Mouse (Mus musculus): ENCODE results near the gene Plekhh2. TPM values are rescaled to one million over a fixed set of nuclear protein-coding genes. Genes with fewer than 3 reads are reported as not detected.

Gene Plekhh2
- polyA plus RNA-seq, 1 experiment from 2014 or later: 2.1 TPM

GRCm38 (mm10) chr17:84657782-84658181 is 146.1 kb downstream of the Plekhh2 start:
- Histone ChIP-seq H3K9ac (no peak overlapping the region), H3K9me3 (no peaks in the 10 kb centered on the region), H3K27ac (peak overlapping the region; percentile 81; the same call in 1 of the 2 replicates), H3K36me3 (peaks cover 4% of the 10 kb centered on the region; the same call in 1 of the 2 replicates), H3K4me2 (no peak overlapping the region), H3K4me3 (no peak overlapping the region), H3K4me1 (replicated peaks) (peaks cover 33% of the 10 kb centered on the region), H3K27me3 (no peaks in the 10 kb centered on the region)
- WGBS: 69% methylated on average over 7 of the region's 7 CpGs
- no peak for ATAC-seq (ENCODE audit: low FRiP score)

GRCm38 (mm10) chr17:84658195-84658594 is 146.5 kb downstream of the Plekhh2 start:
- Histone ChIP-seq H3K27me3 (no peaks in the 10 kb centered on the region), H3K9ac (no peak overlapping the region), H3K4me3 (no peak overlapping the region), H3K27ac (no peak overlapping the region), H3K4me1 (replicated peaks) (peaks cover 33% of the 10 kb centered on the region), H3K36me3 (peaks cover 2% of the 10 kb centered on the region; the same call in 1 of the 2 replicates), H3K9me3 (no peaks in the 10 kb centered on the region), H3K4me2 (no peak overlapping the region)
- no peak for ATAC-seq (ENCODE audit: low FRiP score)
- 34% methylated on average over 5 of the region's 5 CpGs for WGBS

GRCm38 (mm10) chr17:84658951-84659350 is 147.3 kb downstream of the Plekhh2 start:
- ATAC-seq (ENCODE audit: low FRiP score): no peak
- peaks cover 33% of the 10 kb centered on the region for H3K4me1 ChIP-seq (replicated peaks)
- no peaks in the 10 kb centered on the region for H3K36me3 ChIP-seq
- H3K9ac ChIP-seq: no peak overlapping the region
- no peak overlapping the region for H3K4me2 ChIP-seq
- no peak overlapping the region for H3K4me3 ChIP-seq
- no peaks in the 10 kb centered on the region for H3K27me3 ChIP-seq
- no peak overlapping the region for H3K27ac ChIP-seq
- 66% methylated on average over 8 of the region's 8 CpGs for WGBS
- H3K9me3 ChIP-seq: no peaks in the 10 kb centered on the region

GRCm38 (mm10) chr17:84665053-84665452 is 153.4 kb downstream of the Plekhh2 start:
- Histone ChIP-seq H3K9ac (no peak overlapping the region), H3K4me1 (replicated peaks) (peaks cover 5% of the 10 kb centered on the region; the same call in 1 of the 2 replicates), H3K27me3 (0 out of 2 replicates have a peak, but pooled peaks cover 3% of the 10 kb centered on the region), H3K9me3 (no peaks in the 10 kb centered on the region), H3K36me3 (no peaks in the 10 kb centered on the region), H3K27ac (no peak overlapping the region), H3K4me3 (no peak overlapping the region), H3K4me2 (no peak overlapping the region)
- 44% methylated on average over 10 of the region's 10 CpGs for WGBS
- no peak for ATAC-seq (ENCODE audit: low FRiP score)

GRCm38 (mm10) chr17:84665691-84666090 is 154.0 kb downstream of the Plekhh2 start:
- no peak for ATAC-seq (ENCODE audit: low FRiP score)
- 46% methylated on average over 9 of the region's 9 CpGs for WGBS
- Histone ChIP-seq H3K27ac (no peak overlapping the region), H3K4me2 (no peak overlapping the region), H3K9me3 (no peaks in the 10 kb centered on the region), H3K27me3 (0 out of 2 replicates have a peak, but pooled peaks cover 3% of the 10 kb centered on the region), H3K4me1 (replicated peaks) (peaks cover 5% of the 10 kb centered on the region; the same call in 1 of the 2 replicates), H3K9ac (no peak overlapping the region), H3K4me3 (no peak overlapping the region), H3K36me3 (no peaks in the 10 kb centered on the region)

- H3K36me3 ChIP-seq: no peaks in the 10 kb centered on the region
- no peak overlapping the region for H3K9ac ChIP-seq
- H3K9me3 ChIP-seq: no peaks in the 10 kb centered on the region
- H3K4me1 ChIP-seq (replicated peaks): peaks cover 5% of the 10 kb centered on the region; the same call in 1 of the 2 replicates
- H3K27ac ChIP-seq: no peak overlapping the region
- no peak for ATAC-seq (ENCODE audit: low FRiP score)
- WGBS: 96% methylated on average over 3 of the region's 3 CpGs
- no peak overlapping the region for H3K4me3 ChIP-seq
- H3K4me2 ChIP-seq: no peak overlapping the region
- 0 out of 2 replicates have a peak, but pooled peaks cover 3% of the 10 kb centered on the region for H3K27me3 ChIP-seq
Observed at GRCm38 (mm10) chr17:84667848-84668247, 156.2 kb downstream of the Plekhh2 start.

Other genes starting within 250 kb of the Plekhh2 start
- 6.1 and 8.5 TPM in 2 replicates for gene Thada, start 45.7 kb upstream of the Plekhh2 start, polyA plus RNA-seq (2015; fragmentation: Nextera tagmentation; extraction: Ambion mirVana)
- 33.2 and 36.9 TPM in 2 replicates for gene Dync2li1, start 114.6 kb downstream of the Plekhh2 start, polyA plus RNA-seq (2015; fragmentation: Nextera tagmentation; extraction: Ambion mirVana)
- gene Abcg8, start 164.4 kb downstream of the Plekhh2 start, polyA plus RNA-seq (2015; fragmentation: Nextera tagmentation; extraction: Ambion mirVana): 0.13 and 0.19 TPM in 2 replicates
- gene Abcg5, start 171.1 kb downstream of the Plekhh2 start, polyA plus RNA-seq (2015; fragmentation: Nextera tagmentation; extraction: Ambion mirVana): 3.2 and 7.7 TPM in 2 replicates

Measured in hindbrain, embryonic 13.5 days (tissue).